Mouse (Mus musculus) C2C12 (cell line): Measurements from ENCODE around the gene Fam3c.

Source experiments
- CTCF ChIP-seq: IDR thresholded peaks from one replicate; pipeline ENCODE4 v1.5.1; 2011; ENCODE audit not compliant: control insufficient read depth, insufficient read depth, insufficient read length
- FOSL1 ChIP-seq: IDR thresholded peaks from one replicate; pipeline ENCODE4 v1.8.0; 2011; ENCODE audit warnings: mild to moderate bottlenecking, low read length; ENCODE audit not compliant: poor library complexity, insufficient read depth, severe bottlenecking
- MAX ChIP-seq: IDR thresholded peaks from one replicate; pipeline ENCODE4 v1.6.1; 2011; ENCODE audit warnings: mild to moderate bottlenecking, control low read depth
- MYOD1 ChIP-seq: IDR thresholded peaks from one replicate; pipeline ENCODE4 v1.6.1; 2011; ENCODE audit warnings: low read depth; ENCODE audit not compliant: control insufficient read depth, insufficient read length
- USF1 ChIP-seq: IDR thresholded peaks from one replicate; pipeline ENCODE4 v1.6.1; 2011; ENCODE audit warnings: low read depth, mild to moderate bottlenecking, control low read depth, moderate library complexity

DNA sequence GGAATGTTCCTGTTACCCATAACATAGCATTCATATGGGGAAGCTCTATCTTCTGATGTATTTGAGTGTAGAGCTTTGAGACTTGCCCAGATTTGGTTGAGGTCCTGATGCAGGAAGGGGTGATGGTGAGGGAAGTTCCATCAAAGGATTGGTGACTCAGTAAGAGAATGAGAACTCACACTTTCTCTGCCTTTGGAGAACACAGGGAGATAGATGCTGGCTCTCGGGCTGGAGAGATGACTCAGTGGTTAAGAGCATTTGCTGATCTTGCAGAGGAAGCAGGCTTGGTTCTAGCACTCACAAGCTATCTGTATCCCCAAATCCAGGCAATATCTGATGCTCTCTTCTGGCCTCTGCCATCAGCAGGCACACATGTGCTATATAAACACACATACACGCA is 17.4 kb upstream of the Fam3c start:
- no peak for TF ChIP-seq FOSL1
- TF ChIP-seq CTCF = no peak
- no peak for TF ChIP-seq MAX
- no peak for TF ChIP-seq USF1
- no peak for TF ChIP-seq MYOD1
